Mouse (Mus musculus) embryonic facial prominence, embryonic 12.5 days (tissue): ENCODE measurements around the gene Esrrg. TPM values are rescaled to one million over a fixed set of nuclear protein-coding genes. Genes with fewer than 3 reads are reported as not detected.

Experiments used
- ATAC-seq: fragments of 200-750 bp; cut with Nextera tagmentation; 2 replicates; pipeline ENCODE4 v1.8.0; 2017; ENCODE audit not compliant: insufficient number of reproducible peaks, insufficient read depth, low FRiP score, low TSS enrichment
- H3K27ac ChIP-seq: fragments of 300-500 bp; sonication (generic); 2 replicates; pipeline ENCODE4 v1.5.1; 2016; ENCODE audit warnings: mild to moderate bottlenecking
- H3K27me3 ChIP-seq: fragments of 300-500 bp; sonication (generic); 2 replicates; pipeline ENCODE4 v1.6.1; 2016; ENCODE audit warnings: mild to moderate bottlenecking, moderate library complexity
- H3K36me3 ChIP-seq: fragments of 300-500 bp; sonication (generic); 2 replicates; pipeline ENCODE4 v1.6.1; 2016; ENCODE audit warnings: mild to moderate bottlenecking
- H3K4me1 ChIP-seq: fragments of 300-500 bp; sonication (generic); 2 replicates; pipeline ENCODE4 v1.6.1; 2016
- H3K4me2 ChIP-seq: fragments of 300-500 bp; sonication (generic); replicated peaks from 2 replicates; pipeline ENCODE4 v1.6.1; 2016; ENCODE audit warnings: mild to moderate bottlenecking, moderate library complexity
- H3K4me3 ChIP-seq: fragments of 300-500 bp; sonication (generic); 2 replicates; pipeline ENCODE4 v1.5.1; 2016; ENCODE audit warnings: mild to moderate bottlenecking
- H3K9ac ChIP-seq: fragments of 300-500 bp; sonication (generic); 2 replicates; pipeline ENCODE4 v1.6.1; 2016; ENCODE audit warnings: mild to moderate bottlenecking, moderate library complexity
- H3K9me3 ChIP-seq: fragments of 300-500 bp; sonication (generic); 2 replicates; pipeline ENCODE4 v1.6.1; 2016; ENCODE audit warnings: mild to moderate bottlenecking, moderate library complexity
- WGBS: fragments of 180-500 bp; shearing (Covaris S2); methylation state at CpG from one replicate; pipeline ENCODE4 v1.1.7; 2016; 5-methylcytosine and 5-hydroxymethylcytosine counted together
- polyA plus RNA-seq: library from polyadenylated mRNA; unstranded; fragments of >200 nt; fragmentation: Nextera tagmentation; extraction: Ambion mirVana; gene quantifications from 2 replicates; pipeline ENCODE4 v1.2.1, GENCODE M21; 2016

The Esrrg gene
- polyA plus RNA-seq, 1 experiment from 2014 or later, result 2.1 TPM

GRCm38 (mm10) chr1:187974396-187974795 is 365.8 kb downstream of the Esrrg start:
- WGBS, result 15% methylated on average over 9 of the region's 9 CpGs
- Histone ChIP-seq H3K9ac (no peak overlapping the region), H3K36me3 (no peaks in the 10 kb centered on the region), H3K9me3 (no peaks in the 10 kb centered on the region), H3K27ac (no peak overlapping the region), H3K4me2 (no peak overlapping the region), H3K4me1 (0 out of 2 replicates have a peak, but pooled peaks cover 4% of the 10 kb centered on the region), H3K27me3 (no peaks in the 10 kb centered on the region), H3K4me3 (no peak overlapping the region)
- 0 out of 2 replicates have a peak, but pooled peaks have one; percentile 67 for ATAC-seq

- H3K27ac ChIP-seq, result no peak overlapping the region
- no peak overlapping the region for H3K9ac ChIP-seq
- no peaks in the 10 kb centered on the region for H3K9me3 ChIP-seq
- no peak overlapping the region for H3K4me2 ChIP-seq
- no peaks in the 10 kb centered on the region for H3K27me3 ChIP-seq
- 81% methylated on average over 20 of the region's 20 CpGs for WGBS
- no peak overlapping the region for H3K4me3 ChIP-seq
- ATAC-seq, result no peak
- 0 out of 2 replicates have a peak, but pooled peaks cover 4% of the 10 kb centered on the region for H3K4me1 ChIP-seq
- H3K36me3 ChIP-seq, result no peaks in the 10 kb centered on the region
Observed at GRCm38 (mm10) chr1:187975465-187976352, 367.1 kb downstream of the Esrrg start.

GRCm38 (mm10) chr1:187976353-187976730 is 367.8 kb downstream of the Esrrg start:
- 70% methylated on average over 9 of the region's 9 CpGs for WGBS
- Histone ChIP-seq H3K27me3 (no peaks in the 10 kb centered on the region), H3K27ac (no peak overlapping the region), H3K9me3 (no peaks in the 10 kb centered on the region), H3K36me3 (no peaks in the 10 kb centered on the region), H3K4me2 (no peak overlapping the region), H3K4me1 (0 out of 2 replicates have a peak, but pooled peaks cover 4% of the 10 kb centered on the region), H3K9ac (no peak overlapping the region), H3K4me3 (no peak overlapping the region)
- ATAC-seq, result no peak

- Histone ChIP-seq H3K4me2 (no peak overlapping the region), H3K9ac (no peak overlapping the region), H3K27me3 (no peaks in the 10 kb centered on the region), H3K4me1 (no peaks in the 10 kb centered on the region), H3K9me3 (no peaks in the 10 kb centered on the region), H3K27ac (no peak overlapping the region), H3K36me3 (no peaks in the 10 kb centered on the region), H3K4me3 (no peak overlapping the region)
- WGBS, result 75% methylated on average over 2 of the region's 2 CpGs
- ATAC-seq, result no peak
Observed at GRCm38 (mm10) chr1:187981028-187981427, 372.4 kb downstream of the Esrrg start.

- Histone ChIP-seq H3K4me3 (no peak overlapping the region), H3K4me2 (no peak overlapping the region), H3K9ac (no peak overlapping the region), H3K4me1 (no peaks in the 10 kb centered on the region), H3K27me3 (no peaks in the 10 kb centered on the region), H3K36me3 (no peaks in the 10 kb centered on the region), H3K9me3 (no peaks in the 10 kb centered on the region), H3K27ac (no peak overlapping the region)
- ATAC-seq, result no peak
- WGBS, result 38% methylated on average over 4 of the region's 4 CpGs
Observed at GRCm38 (mm10) chr1:187983177-187983576, 374.6 kb downstream of the Esrrg start.

- Histone ChIP-seq H3K9me3 (no peaks in the 10 kb centered on the region), H3K27ac (no peak overlapping the region), H3K9ac (no peak overlapping the region), H3K4me1 (no peaks in the 10 kb centered on the region), H3K4me2 (no peak overlapping the region), H3K4me3 (no peak overlapping the region), H3K36me3 (no peaks in the 10 kb centered on the region), H3K27me3 (no peaks in the 10 kb centered on the region)
- no peak for ATAC-seq
Observed at GRCm38 (mm10) chr1:187990161-187990560, 381.6 kb downstream of the Esrrg start.

GRCm38 (mm10) chr1:187997584-187998338 is 389.2 kb downstream of the Esrrg start:
- Histone ChIP-seq H3K27ac (no peak overlapping the region), H3K4me3 (peak overlapping the region; percentile 41), H3K4me1 (no peaks in the 10 kb centered on the region), H3K9me3 (no peaks in the 10 kb centered on the region), H3K4me2 (peak overlapping the region; percentile 74), H3K9ac (peak overlapping the region; percentile 27; the same call in 1 of the 2 replicates), H3K36me3 (no peaks in the 10 kb centered on the region), H3K27me3 (peaks cover 5% of the 10 kb centered on the region; the same call in 1 of the 2 replicates)
- peak; percentile 95 for ATAC-seq
- 1% methylated on average over 39 of the region's 39 CpGs for WGBS

GRCm38 (mm10) chr1:187999121-187999520 is 390.5 kb downstream of the Esrrg start:
- Histone ChIP-seq H3K4me3 (no peak overlapping the region), H3K4me1 (no peaks in the 10 kb centered on the region), H3K9ac (no peak overlapping the region), H3K27me3 (peaks cover 5% of the 10 kb centered on the region; the same call in 1 of the 2 replicates), H3K4me2 (no peak overlapping the region), H3K36me3 (no peaks in the 10 kb centered on the region), H3K27ac (no peak overlapping the region), H3K9me3 (no peaks in the 10 kb centered on the region)
- 83% methylated on average over 4 of the region's 4 CpGs for WGBS
- no peak for ATAC-seq

- no peak overlapping the region for H3K4me3 ChIP-seq
- H3K4me1 ChIP-seq, result no peaks in the 10 kb centered on the region
- no peak overlapping the region for H3K9ac ChIP-seq
- peaks cover 5% of the 10 kb centered on the region; the same call in 1 of the 2 replicates for H3K27me3 ChIP-seq
- 82% methylated on average over 8 of the region's 8 CpGs for WGBS
- H3K9me3 ChIP-seq, result no peaks in the 10 kb centered on the region
- H3K27ac ChIP-seq, result no peak overlapping the region
- ATAC-seq, result no peak
- H3K4me2 ChIP-seq, result no peak overlapping the region
- H3K36me3 ChIP-seq, result no peaks in the 10 kb centered on the region
Observed at GRCm38 (mm10) chr1:188000189-188000588, 391.6 kb downstream of the Esrrg start.

- no peak for ATAC-seq
Observed at GRCm38 (mm10) chr1:188006820-188007491, 398.4 kb downstream of the Esrrg start.

GRCm38 (mm10) chr1:188008476-188008875 is 399.9 kb downstream of the Esrrg start:
- Histone ChIP-seq H3K36me3 (no peaks in the 10 kb centered on the region), H3K4me1 (no peaks in the 10 kb centered on the region), H3K4me2 (no peak overlapping the region), H3K27me3 (no peaks in the 10 kb centered on the region), H3K9ac (no peak overlapping the region), H3K27ac (no peak overlapping the region), H3K9me3 (no peaks in the 10 kb centered on the region), H3K4me3 (no peak overlapping the region)
- WGBS, result 66% methylated on average over 13 of the region's 13 CpGs
- no peak for ATAC-seq

More at GRCm38 (mm10) chr1:188006820-188007491, 398.4 kb downstream of the Esrrg start:
- 82% methylated on average over 13 of the region's 13 CpGs for WGBS
- H3K36me3 ChIP-seq, result no peaks in the 10 kb centered on the region
- no peak overlapping the region for H3K9ac ChIP-seq
- no peaks in the 10 kb centered on the region for H3K9me3 ChIP-seq
- H3K27me3 ChIP-seq, result no peaks in the 10 kb centered on the region
- no peaks in the 10 kb centered on the region for H3K4me1 ChIP-seq
- no peak overlapping the region for H3K4me2 ChIP-seq
- H3K27ac ChIP-seq, result no peak overlapping the region
- H3K4me3 ChIP-seq, result no peak overlapping the region
